Mouse (Mus musculus) adrenal gland, adult 18-20 months (tissue): ENCODE results near the gene Gsg1. TPM values are rescaled to one million over a fixed set of nuclear protein-coding genes. Genes with fewer than 3 reads are reported as not detected.

Source experiments
- DNase-seq, 2 experiments: peaks; one replicate each; pipeline ENCODE4 v3.0.0; 2021 to 2022; ENCODE audit warnings: low spot score in 2 of 2
- total RNA-seq, 2 experiments: library from RNA; stranded (reverse); gene quantifications; 1 replicate in 1 of 2; 2 replicates in 1 of 2; pipeline ENCODE4 v1.2.3; 2021

Gsg1 gene
- total RNA-seq, 2 experiments from 2014 or later = not detected

DNA sequence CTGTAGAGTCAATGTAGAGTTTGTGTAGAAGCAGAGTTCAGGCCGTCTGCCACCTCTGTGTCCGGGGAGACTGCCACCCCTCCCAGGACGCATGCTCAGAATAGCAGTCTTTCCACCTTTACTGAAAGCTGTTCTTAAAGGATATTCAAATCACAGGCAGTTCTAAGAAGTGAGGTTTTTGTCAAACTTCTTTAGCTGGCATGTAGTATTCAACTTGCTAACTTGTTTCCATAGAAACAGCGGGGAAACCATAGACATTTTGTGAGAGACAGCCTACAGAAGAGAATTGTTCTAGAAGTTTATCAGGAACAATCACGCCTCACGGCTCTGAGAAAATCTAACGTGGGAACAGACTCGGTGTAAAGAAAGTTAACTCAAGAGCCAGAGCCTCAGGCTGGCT is 47.2 kb downstream of the Gsg1 start:
- no peak for DNase-seq

DNA sequence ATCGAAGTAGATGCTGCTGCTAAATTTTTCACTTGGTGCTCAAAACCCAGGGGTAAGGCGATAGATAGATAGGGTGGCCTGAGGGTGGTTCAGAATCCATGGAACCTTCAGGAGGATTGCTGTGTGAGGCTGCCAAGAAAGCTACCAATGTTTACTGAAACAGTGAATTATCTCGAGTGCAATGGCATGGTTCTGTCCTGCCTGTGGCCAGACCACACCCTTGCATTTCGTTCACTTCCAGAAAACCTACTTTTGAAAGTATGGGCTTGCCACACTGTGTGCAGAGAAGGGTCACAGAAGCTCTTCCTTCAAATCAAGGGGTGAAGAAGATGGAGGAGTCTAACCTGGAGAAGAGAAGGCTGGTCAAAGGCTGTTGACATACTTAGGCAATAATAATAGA is 48.3 kb downstream of the Gsg1 start:
- no peak for DNase-seq

DNA sequence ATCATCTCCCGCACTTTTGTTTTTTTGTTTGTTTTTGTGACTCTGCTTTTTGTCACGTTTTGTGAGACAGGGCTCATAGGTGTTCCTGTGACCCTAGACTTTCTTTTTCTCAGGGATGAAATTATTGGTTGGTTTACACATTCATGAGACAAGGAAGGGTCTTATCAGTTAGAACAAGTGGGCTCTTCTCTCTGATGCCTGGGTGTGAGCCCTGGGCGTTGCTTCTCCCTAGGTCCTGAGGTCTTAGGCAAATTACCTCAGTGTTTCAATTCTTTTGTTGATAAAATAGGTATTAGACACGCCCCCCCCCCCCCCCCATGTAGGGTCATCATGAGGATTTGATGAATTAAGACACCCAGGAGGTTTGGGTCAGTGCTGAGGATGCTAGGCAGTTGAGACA is 49.3 kb downstream of the Gsg1 start:
- no peak for DNase-seq

DNA sequence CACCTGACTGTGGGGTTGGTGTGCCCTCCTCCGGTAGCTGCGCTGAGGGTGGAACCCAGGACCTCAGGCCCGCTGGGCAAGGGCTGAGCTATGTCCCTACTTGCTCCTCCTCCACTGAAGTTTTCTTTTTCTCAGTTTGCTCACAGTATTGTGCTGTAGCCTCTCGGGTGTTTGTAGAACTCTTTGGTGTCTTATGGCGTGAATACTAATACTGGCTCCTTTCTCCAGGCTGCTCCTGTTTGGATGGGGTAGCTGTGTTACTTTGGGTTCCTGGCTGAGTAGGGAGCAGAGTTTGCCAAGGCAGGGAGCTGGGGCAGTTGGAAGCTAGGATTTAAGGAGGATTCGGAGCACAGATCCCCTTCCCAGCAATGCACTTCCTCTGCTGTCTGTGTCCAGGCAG is 50.4 kb downstream of the Gsg1 start:
- no peak for DNase-seq

DNA sequence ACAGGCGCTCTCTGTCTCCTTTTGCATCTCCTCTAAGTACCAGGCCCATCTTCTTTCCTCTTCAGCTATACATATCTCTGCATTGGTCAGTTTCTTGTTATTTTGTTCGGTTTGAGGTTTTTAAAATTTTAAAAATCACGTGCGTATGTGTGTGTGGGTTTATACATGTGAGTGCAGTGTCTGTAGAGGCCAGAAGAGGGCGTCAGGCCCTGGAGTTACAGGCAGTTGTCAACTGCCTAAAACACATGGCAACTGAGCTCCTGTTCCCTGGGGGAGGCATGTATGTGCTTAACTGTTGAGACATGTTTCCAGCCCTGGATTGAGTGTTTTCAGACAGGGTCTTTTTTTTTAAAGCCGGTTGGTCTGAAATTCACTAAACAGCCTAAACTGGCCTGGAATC is 51.5 kb downstream of the Gsg1 start:
- DNase-seq = no peak

DNA sequence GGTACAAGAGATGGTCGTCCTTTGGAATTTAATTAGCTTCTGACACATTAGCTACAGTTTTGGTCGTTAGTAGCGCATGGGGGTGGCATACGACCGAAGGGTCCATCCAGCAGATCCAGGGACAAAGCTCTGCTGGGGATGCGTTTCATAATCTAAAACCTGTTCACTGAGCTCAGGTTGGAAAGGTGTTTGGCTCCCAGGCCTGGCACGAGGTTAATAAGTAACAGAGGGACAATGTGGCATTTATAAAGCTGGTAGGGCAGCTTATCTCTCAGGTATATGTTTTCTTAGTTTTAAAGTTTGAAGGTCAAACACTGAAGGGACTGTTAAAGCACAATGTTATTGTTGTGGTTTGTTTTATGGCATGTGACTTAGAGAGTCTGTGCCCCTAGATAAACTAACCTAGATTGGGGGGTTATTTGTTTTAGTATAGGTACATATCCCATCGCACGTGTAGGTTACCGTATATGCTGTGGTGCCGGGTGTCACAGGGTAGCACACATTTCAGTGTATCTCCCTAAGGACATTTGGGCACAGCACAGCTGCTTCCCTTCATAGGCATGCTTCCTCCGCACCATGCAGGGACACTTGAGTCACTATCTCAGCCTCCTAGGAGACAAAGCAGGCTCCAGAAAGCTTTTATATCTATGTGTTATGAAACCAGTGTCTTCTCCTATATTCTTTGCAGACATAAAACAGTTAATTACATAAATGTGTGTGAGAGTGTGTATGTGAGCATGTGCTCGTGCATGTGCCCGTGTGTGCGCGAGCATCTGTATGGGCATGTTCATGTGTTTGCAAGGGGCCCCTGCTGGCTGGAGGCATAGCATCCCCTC is 53.8 kb downstream of the Gsg1 start:
- no peak for DNase-seq

DNA sequence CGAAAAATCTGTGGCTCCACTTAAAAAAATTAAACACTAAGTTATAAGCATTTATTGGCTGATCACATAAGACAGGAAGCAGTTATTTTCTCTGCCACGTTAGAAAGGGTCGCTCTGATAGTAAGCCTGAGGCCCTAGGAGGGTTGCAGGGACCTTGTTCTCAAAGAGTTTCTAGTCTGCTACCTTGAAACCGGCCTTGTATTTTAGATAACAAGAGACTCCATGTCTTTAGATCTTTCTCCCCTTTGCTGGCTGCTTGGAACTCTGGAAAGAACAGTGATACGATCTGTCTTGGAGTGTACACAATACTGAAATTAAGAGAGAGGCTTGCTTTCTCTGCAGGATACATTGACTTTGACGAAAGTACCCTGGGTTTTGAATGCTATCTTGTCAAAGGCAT is 55.4 kb downstream of the Gsg1 start:
- DNase-seq = no peak

DNA sequence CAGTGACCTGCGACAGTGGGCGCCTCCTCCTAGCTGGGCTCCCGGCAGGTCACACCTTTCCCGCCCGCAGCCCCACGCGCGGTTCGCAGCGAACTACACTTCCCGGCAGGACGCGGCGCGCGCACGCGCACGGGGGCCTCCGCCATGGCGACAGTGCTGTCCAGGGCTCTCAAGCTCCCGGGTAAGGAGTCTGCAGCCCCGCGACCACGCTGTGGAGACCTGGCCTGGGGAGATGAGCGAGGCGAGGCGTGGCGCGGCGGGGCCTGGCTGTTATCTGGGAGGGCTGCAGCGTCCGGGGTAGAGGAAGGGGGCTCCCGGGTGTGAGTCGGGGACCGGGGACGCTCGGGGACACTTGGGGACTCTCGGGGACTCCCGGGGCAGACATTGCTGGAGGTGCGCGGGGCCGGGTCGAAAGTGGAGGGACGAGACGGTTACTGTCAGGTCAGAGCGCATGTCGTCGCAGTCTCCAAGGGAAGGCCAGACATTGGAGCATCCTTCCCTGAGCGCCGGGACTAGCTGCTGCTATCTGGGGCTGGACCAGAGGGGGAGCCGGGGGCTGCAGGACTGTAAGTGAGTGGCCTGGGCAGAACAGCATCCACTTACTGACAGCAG is 56.1 kb downstream of the Gsg1 start, which contains the start of the genes Fam234b and Hebp1:
Fam234b (plus strand) TSS at position 57 of the 612 bp plus-strand sequence.
Hebp1 (minus strand) TSS at position 102 of the 612 bp plus-strand sequence.
- DNase-seq = peak; percentile 82 to 87

DNA sequence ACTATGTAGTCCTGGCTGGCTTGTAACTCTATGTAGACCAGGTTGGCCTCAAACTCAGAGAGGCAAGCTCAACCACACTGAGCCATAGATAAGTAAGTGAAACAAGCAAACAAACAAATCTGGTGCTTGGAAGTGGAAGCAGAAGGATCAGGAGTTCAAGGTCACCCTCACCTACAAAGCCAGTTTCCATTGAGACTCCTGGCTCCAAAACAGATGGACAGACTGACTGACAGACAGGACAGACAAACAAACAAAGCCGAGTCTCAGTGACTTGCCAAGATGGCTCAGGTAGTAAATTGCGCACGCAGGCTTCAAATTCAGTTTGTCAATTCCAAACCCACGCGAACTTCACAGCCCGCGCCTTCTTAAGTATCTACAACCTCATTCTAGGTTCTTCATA is 56.7 kb downstream of the Gsg1 start:
- DNase-seq = no peak

DNA sequence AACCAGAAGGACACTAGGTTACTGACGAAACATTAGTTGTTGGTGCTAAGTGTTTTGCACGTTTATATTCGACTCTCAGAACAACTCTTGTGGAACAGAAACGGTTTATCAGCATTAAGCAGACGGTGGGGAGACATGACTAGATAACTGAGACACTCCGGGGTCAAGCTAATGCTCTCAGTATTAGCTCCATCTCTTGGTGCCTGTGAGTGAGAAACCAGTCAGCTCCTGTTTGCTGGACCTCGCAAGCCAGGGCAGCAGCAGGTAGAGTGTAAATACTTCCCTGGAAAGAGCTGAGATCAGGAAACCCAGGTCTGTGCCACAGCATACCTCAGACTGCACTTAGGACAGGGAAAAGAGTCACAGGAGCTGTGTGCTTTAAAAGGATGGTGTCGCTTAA is 57.4 kb downstream of the Gsg1 start:
- no peak for DNase-seq

DNA sequence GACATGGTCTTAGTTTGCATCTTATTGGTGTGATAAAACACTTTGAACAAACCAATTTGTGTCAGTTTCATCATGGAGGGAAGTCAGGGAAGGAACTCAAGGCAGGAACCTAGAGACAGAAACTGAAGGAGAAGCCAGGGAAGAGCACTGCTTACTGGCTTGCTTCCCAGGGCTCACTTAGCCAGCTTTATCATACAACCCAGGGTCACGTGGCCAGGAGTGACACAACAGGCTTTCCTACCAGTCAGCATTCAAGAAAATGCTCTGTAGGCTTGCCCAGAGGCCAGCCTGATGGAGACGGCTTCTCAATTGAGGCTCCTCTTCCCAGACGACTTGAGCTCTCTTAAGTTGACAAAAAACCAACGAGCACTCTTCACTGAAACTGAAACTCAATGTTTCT is 59.2 kb downstream of the Gsg1 start:
- no peak for DNase-seq

DNA sequence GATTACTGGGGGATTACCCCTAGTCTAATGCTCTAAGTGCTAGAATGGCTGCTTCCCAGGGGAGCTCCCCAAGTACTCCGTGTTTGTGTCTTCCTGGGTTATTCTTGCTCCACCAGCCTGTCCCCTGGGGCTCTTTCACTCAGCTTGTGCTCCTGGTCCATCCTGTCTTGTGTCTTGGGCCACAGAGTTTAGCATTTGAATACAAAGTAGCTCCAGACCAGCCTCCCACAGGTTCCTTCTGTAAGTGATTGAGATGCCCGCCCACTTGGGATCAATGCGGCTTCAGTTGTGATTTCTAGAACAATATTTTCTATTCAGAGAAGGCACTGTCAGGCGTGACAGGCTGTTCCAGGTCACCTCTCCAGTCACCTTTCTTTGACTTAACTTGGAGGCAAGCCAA is 60.4 kb downstream of the Gsg1 start:
- no peak for DNase-seq

DNA sequence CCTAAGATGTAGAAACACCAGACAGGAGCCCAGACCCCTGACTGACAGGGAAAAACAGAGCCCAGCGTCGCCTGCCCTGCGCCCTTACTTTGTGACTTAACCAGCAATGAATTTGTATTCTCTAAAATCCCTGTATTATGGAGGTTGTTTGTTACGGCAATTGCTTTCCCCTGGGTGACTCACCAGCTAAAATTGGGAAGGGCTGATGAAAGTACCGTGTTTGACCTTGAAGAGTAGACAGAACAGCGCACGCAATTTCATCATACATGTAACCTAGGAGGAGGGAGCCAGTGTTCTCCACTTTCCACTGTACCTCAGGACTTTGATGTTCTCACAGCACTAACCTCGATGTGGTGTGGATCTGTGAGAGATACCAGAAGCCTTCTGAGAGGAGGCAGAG is 61.2 kb downstream of the Gsg1 start:
- DNase-seq = no peak

DNA sequence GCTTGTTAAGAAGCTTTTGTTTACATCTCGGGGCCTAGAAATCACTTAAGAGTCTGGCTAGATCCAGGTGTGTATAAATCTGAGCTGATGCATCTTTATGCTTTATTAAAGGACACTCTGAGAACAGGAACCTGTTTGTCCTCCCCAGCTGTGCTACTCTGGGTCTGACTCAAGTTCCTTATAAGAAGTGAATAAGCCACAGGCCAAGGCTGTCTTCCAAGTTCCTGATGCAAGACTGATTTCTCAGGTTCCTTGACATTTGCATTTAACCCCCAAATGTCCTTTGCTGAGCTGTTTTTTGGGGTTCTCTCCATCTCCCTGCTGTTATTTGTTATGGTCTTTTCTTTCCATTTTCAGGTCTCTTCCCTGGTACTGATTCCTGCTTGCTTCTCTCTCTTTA is 62.2 kb downstream of the Gsg1 start:
- no peak for DNase-seq

DNA sequence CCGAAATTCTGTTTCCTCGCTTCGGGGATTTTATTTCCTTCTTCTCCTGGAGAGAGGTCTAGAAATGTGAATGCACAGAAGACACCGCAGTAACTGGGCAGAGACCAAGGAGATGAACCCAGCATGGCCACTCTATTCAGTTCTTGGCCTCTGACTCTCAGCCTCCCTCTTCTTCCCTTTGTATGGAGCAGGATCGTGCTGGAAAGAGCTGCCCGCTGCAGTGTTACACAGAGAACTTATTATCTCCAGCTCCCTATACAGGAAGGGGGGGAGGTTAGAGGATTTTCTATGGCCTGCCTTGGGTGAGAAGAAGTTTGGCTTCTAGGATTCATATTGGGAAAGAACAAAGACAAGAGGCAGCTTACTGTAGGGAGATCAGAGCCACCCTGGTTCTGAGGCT is 64.0 kb downstream of the Gsg1 start:
- no peak for DNase-seq

DNA sequence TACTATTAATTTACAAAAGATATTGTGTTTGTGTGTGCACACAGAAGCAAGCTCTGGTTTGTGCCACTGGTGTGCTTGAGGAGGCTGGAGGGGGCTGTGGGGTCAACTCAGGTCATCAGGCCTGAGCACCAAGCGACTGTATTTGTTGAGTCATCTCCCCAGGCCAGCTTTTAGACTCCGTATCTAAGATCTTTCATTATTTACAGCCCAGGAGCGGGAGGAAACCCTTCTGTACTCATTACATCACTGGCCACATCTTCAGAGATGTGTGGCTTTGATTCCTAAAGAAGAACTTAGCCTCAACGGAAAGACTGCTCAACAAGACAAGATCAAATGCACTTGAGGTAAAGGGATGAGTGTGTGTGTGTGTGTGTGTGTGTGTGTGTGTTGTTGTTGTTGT is 65.5 kb downstream of the Gsg1 start:
- DNase-seq = no peak

Other genes with a start within 250 kb of the Gsg1 start
- 10 to 100 TPM; 61.2 to 62.1 TPM for gene Ddx47, start 242.7 kb downstream of the Gsg1 start, total RNA-seq
- 1 to 10 TPM; 1.1 to 3.5 TPM for gene Gprc5a, start 188.7 kb downstream of the Gsg1 start, total RNA-seq
- gene Gprc5d, start 136.1 kb downstream of the Gsg1 start, total RNA-seq = not detected
- 10 to 100 TPM; 14.7 to 16.9 TPM for gene Fam234b, start 56.4 kb downstream of the Gsg1 start, total RNA-seq
- 10 to 100 TPM; 17.3 to 46.7 TPM for gene Hebp1, start 56.3 kb downstream of the Gsg1 start, total RNA-seq
- not detected for gene Pbp2, start 56.1 kb upstream of the Gsg1 start, total RNA-seq
- 10 to 100 TPM; 21.7 to 53.4 TPM for gene Emp1, start 108.2 kb upstream of the Gsg1 start, total RNA-seq